Mouse (Mus musculus): ENCODE data around the gene Car2. TPM values are rescaled to one million over a fixed set of nuclear protein-coding genes. Genes with fewer than 3 reads are reported as not detected.

Gene Car2
- 1 to 10 TPM; 6.8 to 7.8 TPM for total RNA-seq (2021)
- polyA plus RNA-seq (2012; rRNA removed): 12.3 and 24.3 TPM in 2 replicates
- long read RNA-seq, partial matches to known transcripts: 0 of 3 reads
- long read RNA-seq, other reads (novel, unspliced or antisense): 1 of 3 reads

DNA sequence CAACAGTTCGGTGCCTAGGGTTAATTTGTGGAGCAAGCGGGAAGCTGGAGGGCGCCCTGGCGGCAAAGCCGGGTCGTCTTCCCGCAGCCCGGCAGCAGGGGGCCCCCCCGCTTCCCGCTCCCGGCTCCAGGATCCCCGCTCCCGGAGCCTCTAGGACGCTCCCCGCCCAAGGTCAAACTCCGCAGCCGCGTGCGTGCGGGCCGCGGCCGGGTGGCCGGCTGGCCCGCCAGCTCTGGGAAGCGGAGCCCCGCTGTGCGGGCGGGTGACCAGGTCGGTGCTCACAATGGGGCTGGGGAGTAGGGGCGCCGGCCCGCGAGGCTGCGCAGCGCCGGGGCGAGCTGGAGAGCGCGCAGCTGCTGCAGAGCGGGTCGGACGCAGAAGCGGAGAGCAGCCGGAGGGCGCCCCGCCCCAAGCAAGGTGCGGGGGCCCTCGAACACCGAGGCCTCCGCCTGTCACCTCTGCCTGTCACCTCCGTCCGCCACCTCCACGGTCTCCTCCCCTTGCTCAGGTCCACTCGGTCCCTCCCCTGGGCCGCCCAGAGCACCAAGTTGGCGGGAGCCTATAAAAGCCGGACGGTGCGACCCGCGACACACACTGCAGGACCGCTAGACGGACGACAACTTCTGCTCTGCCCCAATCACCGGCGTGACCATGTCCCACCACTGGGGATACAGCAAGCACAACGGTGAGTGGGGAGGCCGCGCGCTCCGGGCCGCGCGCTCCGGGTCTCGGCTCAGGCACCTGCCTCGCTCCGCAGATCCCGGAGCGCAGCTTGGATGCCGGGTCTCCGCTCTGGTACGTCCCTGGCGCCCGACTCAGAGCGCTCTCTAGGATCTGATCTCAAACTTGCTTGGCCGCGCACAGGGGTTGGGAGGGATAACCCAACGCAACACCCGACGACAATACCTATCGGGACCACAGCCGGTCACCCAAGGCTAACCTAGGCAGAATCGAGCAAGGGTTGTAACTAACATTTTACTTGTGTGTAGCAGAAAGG, at the start of gene Car2:
Car2 (plus strand) TSS at position 172 of the 997 bp plus-strand sequence.
- H3K79me2 ChIP-seq (replicated peaks; ENCODE audit: control insufficient read depth, insufficient read depth, low read length): no peaks in the 10 kb centered on the region
- H3K27me3 ChIP-seq (ENCODE audit: control insufficient read depth, insufficient read depth, low read length): no peaks in the 10 kb centered on the region
- WGBS: 2% methylated on average over 94 of the region's 95 CpGs
- DNase-seq: peak; percentile 77 to 79
- H3K9ac ChIP-seq (ENCODE audit: low read depth, low read length): peak within 1 kb of the TSS; percentile 69
- peak within 1 kb of the TSS; percentile 55 for H3K27ac ChIP-seq
- H3K4me3 ChIP-seq: peak within 1 kb of the TSS; percentile 68
- no peak for TF ChIP-seq EP300 (IDR thresholded peaks at IDR 0.05; ENCODE audit: insufficient read depth, low read depth, low read length)
- no peak for TF ChIP-seq POLR2A (IDR thresholded peaks at IDR 0.05; ENCODE audit: insufficient read depth, low read depth, low read length)
- peak; percentile 71 for TF ChIP-seq CTCF (IDR thresholded peaks at IDR 0.05)
- H3K4me1 ChIP-seq (ENCODE audit: control insufficient read depth, insufficient read depth, low read length): no peaks in the 10 kb centered on the region
- intact Hi-C loops (cut with DNase I): loop anchor here (10.0 kb wide), 1 partner anchor 208 kb away; no protein-coding TSS in a partner anchor
- no peaks in the 10 kb centered on the region for H3K36me3 ChIP-seq (ENCODE audit: control insufficient read depth, insufficient read depth, low read length)

DNA sequence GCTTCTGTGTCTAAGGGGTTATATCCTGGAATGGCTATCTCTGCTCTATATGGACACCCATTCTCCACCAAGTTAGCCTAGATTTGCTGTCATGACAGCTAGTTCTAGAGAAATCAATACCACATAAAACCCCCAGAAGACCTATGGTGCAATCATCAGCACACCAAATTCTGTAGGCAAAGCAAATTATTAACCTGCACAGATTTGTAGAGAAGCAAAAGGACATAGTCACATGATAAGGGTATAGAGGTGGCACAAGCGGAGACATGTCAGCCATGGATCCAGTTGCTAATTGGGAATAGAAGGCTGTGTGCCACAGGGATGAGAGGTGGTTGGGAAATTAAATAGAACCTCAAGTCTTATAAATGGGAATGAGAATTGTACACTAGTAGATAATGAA, 47.1 kb upstream of the Car2 start:
- WGBS: 87% methylated on average over 1 of the region's 1 CpGs

DNA sequence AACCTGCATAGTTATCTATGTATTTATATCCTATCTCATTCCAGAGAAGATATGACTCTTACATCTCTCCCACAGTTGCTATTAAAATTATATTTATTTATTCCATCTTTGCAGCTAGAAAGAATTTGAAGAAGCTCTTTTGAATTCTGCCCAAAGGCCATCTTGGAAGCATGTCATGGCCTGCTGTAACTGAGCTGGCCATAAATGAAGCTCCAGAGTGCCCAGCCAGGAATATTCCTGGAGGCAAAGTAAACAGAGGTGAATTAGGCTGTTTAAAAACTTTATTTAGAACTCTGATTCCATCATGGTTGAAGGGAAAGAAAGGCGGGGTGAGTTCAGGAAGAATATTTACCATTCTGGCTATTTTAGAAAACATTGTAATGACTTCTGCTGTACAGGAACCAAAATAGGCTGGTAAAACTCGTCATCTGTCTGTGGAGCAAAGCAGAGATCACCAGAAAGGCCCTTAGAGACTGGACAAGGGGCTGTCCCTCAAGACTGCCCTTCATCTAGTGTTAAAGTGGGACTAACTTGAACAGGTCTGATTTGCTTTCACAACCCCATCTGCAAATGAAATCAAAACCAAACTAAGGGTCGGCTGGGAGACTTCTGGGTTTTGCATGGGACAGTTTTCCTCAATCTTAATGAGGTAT, 46.5 kb upstream of the Car2 start:
- no peak overlapping the region for H3K9ac ChIP-seq (ENCODE audit: low read depth, low read length)
- no peak overlapping the region for H3K27ac ChIP-seq
- 67% methylated on average over 3 of the region's 3 CpGs for WGBS
- no peak for TF ChIP-seq EP300 (IDR thresholded peaks at IDR 0.05; ENCODE audit: insufficient read depth, low read depth, low read length)
- TF ChIP-seq CTCF (IDR thresholded peaks at IDR 0.05): no peak
- no peak for TF ChIP-seq POLR2A (IDR thresholded peaks at IDR 0.05; ENCODE audit: insufficient read depth, low read depth, low read length)
- no peak overlapping the region for H3K4me3 ChIP-seq
- H3K4me1 ChIP-seq (ENCODE audit: control insufficient read depth, insufficient read depth, low read length): no peaks in the 10 kb centered on the region
- no peaks in the 10 kb centered on the region for H3K79me2 ChIP-seq (replicated peaks; ENCODE audit: control insufficient read depth, insufficient read depth, low read length)
- no peaks in the 10 kb centered on the region for H3K36me3 ChIP-seq (ENCODE audit: control insufficient read depth, insufficient read depth, low read length)
- H3K27me3 ChIP-seq (ENCODE audit: control insufficient read depth, insufficient read depth, low read length): no peaks in the 10 kb centered on the region
- intact Hi-C loops (cut with DNase I): no loop called here
- DNase-seq: no peak

More for the DNA sequence above, 47.1 kb upstream of the Car2 start:
- no peaks in the 10 kb centered on the region for H3K27me3 ChIP-seq (ENCODE audit: control insufficient read depth, insufficient read depth, low read length)
- no peak overlapping the region for H3K9ac ChIP-seq (ENCODE audit: low read depth, low read length)
- H3K4me3 ChIP-seq: no peak overlapping the region
- H3K27ac ChIP-seq: no peak overlapping the region
- intact Hi-C loops (cut with DNase I): no loop called here
- TF ChIP-seq EP300 (IDR thresholded peaks at IDR 0.05; ENCODE audit: insufficient read depth, low read depth, low read length) (no peak), POLR2A (IDR thresholded peaks at IDR 0.05; ENCODE audit: insufficient read depth, low read depth, low read length) (no peak), CTCF (IDR thresholded peaks at IDR 0.05) (no peak)
- H3K36me3 ChIP-seq (ENCODE audit: control insufficient read depth, insufficient read depth, low read length): no peaks in the 10 kb centered on the region
- no peak for DNase-seq
- H3K4me1 ChIP-seq (ENCODE audit: control insufficient read depth, insufficient read depth, low read length): no peaks in the 10 kb centered on the region
- no peaks in the 10 kb centered on the region for H3K79me2 ChIP-seq (replicated peaks; ENCODE audit: control insufficient read depth, insufficient read depth, low read length)

DNA sequence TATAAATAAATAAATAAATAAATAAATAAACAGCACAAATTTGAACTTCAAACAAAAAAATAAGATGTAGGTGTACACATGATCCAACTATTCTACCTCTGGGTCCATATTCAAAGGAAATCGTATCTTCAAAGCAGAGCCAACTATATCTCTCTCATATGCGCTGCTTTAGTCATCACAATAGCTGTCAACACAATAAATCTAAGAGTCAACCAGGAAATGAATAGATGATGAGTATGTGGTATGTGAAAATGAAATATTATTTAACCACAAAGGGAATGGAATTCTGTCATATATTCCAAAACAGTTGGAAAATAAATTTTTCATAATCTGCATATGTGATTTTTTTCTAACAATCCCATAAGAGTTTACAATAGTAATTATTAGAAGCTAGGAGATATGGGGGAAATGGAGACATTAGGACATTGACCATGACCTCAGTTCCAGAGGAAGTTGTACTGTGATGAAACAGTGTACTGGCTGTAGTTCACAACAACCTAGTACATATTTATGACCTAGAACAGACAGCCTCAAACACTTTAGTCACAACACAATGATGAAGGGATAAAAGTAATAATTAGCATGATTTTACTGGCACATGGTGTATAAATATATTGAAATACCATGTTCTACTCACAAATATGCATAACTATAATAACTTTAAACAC, 37.4 kb upstream of the Car2 start:
- Histone ChIP-seq H3K36me3 (ENCODE audit: control insufficient read depth, insufficient read depth, low read length) (no peaks in the 10 kb centered on the region), H3K4me3 (no peak overlapping the region), H3K79me2 (replicated peaks; ENCODE audit: control insufficient read depth, insufficient read depth, low read length) (no peaks in the 10 kb centered on the region), H3K9ac (ENCODE audit: low read depth, low read length) (no peak overlapping the region), H3K27me3 (ENCODE audit: control insufficient read depth, insufficient read depth, low read length) (no peaks in the 10 kb centered on the region), H3K27ac (no peak overlapping the region), H3K4me1 (ENCODE audit: control insufficient read depth, insufficient read depth, low read length) (no peaks in the 10 kb centered on the region)
- 74% methylated on average over 2 of the region's 2 CpGs for WGBS
- DNase-seq: no peak
- intact Hi-C loops (cut with DNase I): no loop called here
- TF ChIP-seq EP300 (IDR thresholded peaks at IDR 0.05; ENCODE audit: insufficient read depth, low read depth, low read length) (no peak), POLR2A (IDR thresholded peaks at IDR 0.05; ENCODE audit: insufficient read depth, low read depth, low read length) (no peak), CTCF (IDR thresholded peaks at IDR 0.05) (no peak)

DNA sequence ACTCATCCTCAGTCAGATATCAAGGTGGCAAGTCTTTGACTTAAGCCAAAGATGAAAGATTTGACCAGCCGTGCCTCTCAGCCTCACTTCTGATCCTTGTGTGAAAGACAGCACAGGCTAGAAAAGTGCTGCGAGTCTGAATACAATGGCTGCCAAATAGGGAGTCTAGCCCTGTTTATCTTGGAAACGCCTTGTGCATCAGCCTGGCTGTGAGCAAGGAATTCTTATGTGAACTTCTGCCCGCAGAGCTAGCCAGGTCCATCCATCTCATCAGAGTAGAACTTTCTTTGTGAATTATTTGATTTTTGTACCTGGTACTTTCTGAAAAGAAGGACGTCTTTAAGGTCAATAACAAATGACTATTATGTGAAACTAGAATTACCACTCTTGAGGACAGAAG, 32.1 kb upstream of the Car2 start:
- H3K4me1 ChIP-seq (ENCODE audit: control insufficient read depth, insufficient read depth, low read length): no peaks in the 10 kb centered on the region
- no peaks in the 10 kb centered on the region for H3K79me2 ChIP-seq (replicated peaks; ENCODE audit: control insufficient read depth, insufficient read depth, low read length)

More for the DNA sequence above, 32.1 kb upstream of the Car2 start:
- intact Hi-C loops (cut with DNase I): no loop called here
- WGBS: 53% methylated on average over 5 of the region's 5 CpGs
- Histone ChIP-seq H3K27me3 (ENCODE audit: control insufficient read depth, insufficient read depth, low read length) (no peaks in the 10 kb centered on the region), H3K27ac (no peak overlapping the region), H3K4me3 (no peak overlapping the region), H3K9ac (ENCODE audit: low read depth, low read length) (no peak overlapping the region), H3K36me3 (ENCODE audit: control insufficient read depth, insufficient read depth, low read length) (no peaks in the 10 kb centered on the region)
- no peak for DNase-seq
- no peak for TF ChIP-seq CTCF (IDR thresholded peaks at IDR 0.05)
- no peak for TF ChIP-seq EP300 (IDR thresholded peaks at IDR 0.05; ENCODE audit: insufficient read depth, low read depth, low read length)
- no peak for TF ChIP-seq POLR2A (IDR thresholded peaks at IDR 0.05; ENCODE audit: insufficient read depth, low read depth, low read length)

All from heart, adult 2 months (tissue).